Mouse (Mus musculus) C2C12 (cell line): Measurements from ENCODE around the gene Zfp551. TPM values are rescaled to one million over a fixed set of nuclear protein-coding genes. Genes with fewer than 3 reads are reported as not detected.
A peak's percentile ranks its signal among the peaks of the same experiment; 100 is the strongest.

ENCODE experiments used
- H3K27me3 ChIP-seq: one replicate; pipeline ENCODE4 v1.6.1; 2011; ENCODE audit not compliant: control insufficient read depth, insufficient read depth, insufficient read length
- H3K36me3 ChIP-seq: one replicate; pipeline ENCODE4 v1.6.1; 2011; ENCODE audit not compliant: control insufficient read depth, insufficient read depth
- H3K4me3 ChIP-seq: one replicate; pipeline ENCODE4 v1.5.1; 2011; ENCODE audit warnings: mild to moderate bottlenecking, control low read depth; ENCODE audit not compliant: poor library complexity, insufficient read depth, severe bottlenecking
- H3K79me2 ChIP-seq: one replicate; pipeline ENCODE4 v1.6.1; 2011; ENCODE audit not compliant: control insufficient read depth, insufficient read depth
- H3K79me3 ChIP-seq: one replicate; pipeline ENCODE4 v1.6.1; 2011; ENCODE audit warnings: low read depth, control low read depth
- H3ac ChIP-seq: one replicate; pipeline ENCODE3; 2011; ENCODE audit warnings: low read depth; ENCODE audit not compliant: control insufficient read depth, insufficient read length
- CEBPB ChIP-seq: IDR thresholded peaks from one replicate; pipeline ENCODE4 v1.6.1; 2011; ENCODE audit warnings: low read depth, mild to moderate bottlenecking, control low read depth, moderate library complexity
- CTCF ChIP-seq: IDR thresholded peaks from one replicate; pipeline ENCODE4 v1.5.1; 2011; ENCODE audit not compliant: control insufficient read depth, insufficient read depth, insufficient read length
- FOSL1 ChIP-seq: IDR thresholded peaks from one replicate; pipeline ENCODE4 v1.8.0; 2011; ENCODE audit warnings: mild to moderate bottlenecking, low read length; ENCODE audit not compliant: poor library complexity, insufficient read depth, severe bottlenecking
- MAX ChIP-seq: IDR thresholded peaks from one replicate; pipeline ENCODE4 v1.6.1; 2011; ENCODE audit warnings: mild to moderate bottlenecking, control low read depth
- MYOD1 ChIP-seq: IDR thresholded peaks from one replicate; pipeline ENCODE4 v1.6.1; 2011; ENCODE audit warnings: low read depth; ENCODE audit not compliant: control insufficient read depth, insufficient read length
- MYOG ChIP-seq: IDR thresholded peaks from one replicate; pipeline ENCODE4 v1.6.1; 2011; ENCODE audit not compliant: control insufficient read depth, insufficient read length; ENCODE audit errors: extremely low read depth
- USF1 ChIP-seq: IDR thresholded peaks from one replicate; pipeline ENCODE4 v1.6.1; 2011; ENCODE audit warnings: low read depth, mild to moderate bottlenecking, control low read depth, moderate library complexity
- long read RNA-seq, 2 experiments: library from polyadenylated mRNA; unstranded; transcript quantifications; one replicate each; pipeline ENCODE4 v2.0.0; 2019 to 2020
- polyA plus RNA-seq: library from polyadenylated mRNA; unstranded; fragments of >200 nt; fragmentation: generic; extraction: Trizol; gene quantifications from one replicate; pipeline ENCODE4 v1.2.1, GENCODE M21; 2012; ENCODE audit warnings: missing spikeins

Gene Zfp551
- polyA plus RNA-seq = 0.39 TPM
- long read RNA-seq, experiment 1, partial matches to known transcripts = 1 of 3 reads
- long read RNA-seq, experiment 1, other reads (novel, unspliced or antisense) = 1 of 3 reads
- long read RNA-seq, experiment 2, transcript Zfp551-202 (3 exons, 2,195 nt) = major isoform, 6 of 9 reads
- long read RNA-seq, experiment 2, partial matches to known transcripts = 0 of 9 reads
- long read RNA-seq, experiment 2, other reads (novel, unspliced or antisense) = 1 of 9 reads

DNA sequence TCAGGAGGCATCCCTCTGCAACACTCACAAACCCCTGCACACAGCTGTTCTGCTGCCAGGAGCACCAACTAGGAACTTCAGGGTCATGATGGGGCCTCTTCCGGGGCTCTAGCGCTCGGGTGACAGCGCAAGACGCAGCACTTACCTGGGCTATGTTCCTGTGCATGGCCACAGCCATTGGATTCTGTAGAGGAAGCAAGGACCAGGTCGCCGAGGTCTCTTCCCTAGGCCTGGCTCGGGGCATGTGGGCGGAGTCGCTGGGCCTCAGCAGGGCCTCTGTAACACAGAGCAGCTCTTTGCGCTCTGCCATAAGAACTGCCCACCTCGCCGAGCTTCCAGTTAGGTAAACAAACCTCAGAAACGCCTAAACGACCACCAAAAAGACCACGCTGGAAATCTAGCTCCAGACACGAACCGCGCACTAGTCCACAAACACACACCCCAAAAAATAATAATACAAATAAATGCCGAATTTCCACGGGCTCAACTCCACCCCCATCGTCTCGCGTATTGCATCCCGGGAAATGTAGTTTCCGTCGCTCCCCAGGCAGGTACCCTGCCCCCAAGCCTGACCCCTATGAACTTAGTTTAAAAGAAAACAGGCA is at the start of gene Zfp551:
Gene Zfp551 (minus strand): TSS at position 507 of the 605 bp plus-strand sequence.
- Histone ChIP-seq H3K79me3 (no peaks in the 10 kb centered on the region), H3K4me3 (peak within 1 kb of the TSS; percentile 35), H3K27me3 (no peaks in the 10 kb centered on the region), H3ac (peak within 1 kb of the TSS; percentile 72), H3K79me2 (no peaks in the 10 kb centered on the region), H3K36me3 (no peaks in the 10 kb centered on the region)
- no peak for TF ChIP-seq USF1
- TF ChIP-seq FOSL1 = no peak
- TF ChIP-seq CTCF = no peak
- TF ChIP-seq CEBPB = no peak
- TF ChIP-seq MAX = no peak
- no peak for TF ChIP-seq MYOG

GRCm38 (mm10) chr7:12422855-12423254 is 304 bp upstream of the Zfp551 start:
- no peak overlapping the region for H3K4me3 ChIP-seq
- no peaks in the 10 kb centered on the region for H3K79me2 ChIP-seq
- H3K79me3 ChIP-seq = no peaks in the 10 kb centered on the region
- TF ChIP-seq MYOG (no peak), MAX (no peak), CTCF (no peak), FOSL1 (no peak), MYOD1 (no peak)
- no peaks in the 10 kb centered on the region for H3K36me3 ChIP-seq
- no peak overlapping the region for H3ac ChIP-seq
- H3K27me3 ChIP-seq = no peaks in the 10 kb centered on the region

GRCm38 (mm10) chr7:12421741-12422140 is 810 bp downstream of the Zfp551 start:
- peak overlapping the region; percentile 35 for H3K4me3 ChIP-seq
- no peaks in the 10 kb centered on the region for H3K79me2 ChIP-seq
- H3K27me3 ChIP-seq = no peaks in the 10 kb centered on the region
- no peaks in the 10 kb centered on the region for H3K36me3 ChIP-seq
- H3ac ChIP-seq = no peak overlapping the region
- no peaks in the 10 kb centered on the region for H3K79me3 ChIP-seq
- TF ChIP-seq FOSL1 = no peak
- TF ChIP-seq CEBPB = no peak
- TF ChIP-seq MYOD1 = no peak
- TF ChIP-seq MAX = no peak
- TF ChIP-seq MYOG = no peak
- no peak for TF ChIP-seq CTCF
- TF ChIP-seq USF1 = no peak

DNA sequence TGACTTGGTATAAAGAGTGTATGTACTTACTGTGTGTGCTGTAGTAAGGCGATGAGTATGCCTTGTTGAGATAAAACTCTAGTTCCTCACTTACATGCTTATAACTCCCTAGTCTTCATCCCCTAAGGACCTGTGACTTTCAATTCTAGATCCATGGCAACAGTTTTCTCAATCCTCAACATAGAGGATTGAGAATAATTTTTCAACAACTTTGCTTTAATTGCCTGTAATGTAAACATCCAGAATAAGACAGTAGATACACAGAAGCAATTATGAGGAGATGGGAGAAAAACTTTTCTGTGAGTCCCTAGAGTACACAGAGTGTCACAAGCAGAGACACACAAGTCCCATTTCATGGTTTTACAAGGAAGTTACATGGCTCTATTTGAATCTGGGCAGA is 53.4 kb downstream of the Zfp551 start, which contains the start of gene Vmn1r84:
Gene Vmn1r84 (minus strand): TSS at position 101 of the 400 bp plus-strand sequence.
- H3ac ChIP-seq = no peak within 1 kb of the TSS
- no peak within 1 kb of the TSS for H3K4me3 ChIP-seq
- no peaks in the 10 kb centered on the region for H3K36me3 ChIP-seq
- no peaks in the 10 kb centered on the region for H3K79me2 ChIP-seq
- TF ChIP-seq CEBPB (no peak), USF1 (no peak), MYOG (no peak), CTCF (no peak), MAX (no peak), FOSL1 (no peak), MYOD1 (no peak)
- no peaks in the 10 kb centered on the region for H3K79me3 ChIP-seq
- no peaks in the 10 kb centered on the region for H3K27me3 ChIP-seq

Other genes with a start within 250 kb of the Zfp551 start
- gene Vmn1r80, start 233.5 kb downstream of the Zfp551 start, polyA plus RNA-seq = not detected
- gene Vmn1r81, start 154.5 kb downstream of the Zfp551 start, polyA plus RNA-seq = not detected
- gene Vmn1r82, start 122.3 kb downstream of the Zfp551 start, polyA plus RNA-seq = not detected
- gene Vmn1r83, start 93.3 kb downstream of the Zfp551 start, polyA plus RNA-seq = not detected
- gene Vmn1r84, start 53.5 kb downstream of the Zfp551 start, polyA plus RNA-seq = not detected
- 1.7 TPM for gene Zfp606, start 55.5 kb upstream of the Zfp551 start, polyA plus RNA-seq
- not detected for gene 2900092C05Rik, start 89.8 kb upstream of the Zfp551 start, polyA plus RNA-seq
- not detected for gene Vmn2r53, start 186.0 kb upstream of the Zfp551 start, polyA plus RNA-seq
- not detected for gene Vmn2r54, start 217.6 kb upstream of the Zfp551 start, polyA plus RNA-seq